Mouse (Mus musculus): Measurements from ENCODE around the gene Hdac9. TPM values are rescaled to one million over a fixed set of nuclear protein-coding genes. Genes with fewer than 3 reads are reported as not detected.

The Hdac9 gene
- polyA plus RNA-seq, 1 experiment, result 11.0 TPM

DNA sequence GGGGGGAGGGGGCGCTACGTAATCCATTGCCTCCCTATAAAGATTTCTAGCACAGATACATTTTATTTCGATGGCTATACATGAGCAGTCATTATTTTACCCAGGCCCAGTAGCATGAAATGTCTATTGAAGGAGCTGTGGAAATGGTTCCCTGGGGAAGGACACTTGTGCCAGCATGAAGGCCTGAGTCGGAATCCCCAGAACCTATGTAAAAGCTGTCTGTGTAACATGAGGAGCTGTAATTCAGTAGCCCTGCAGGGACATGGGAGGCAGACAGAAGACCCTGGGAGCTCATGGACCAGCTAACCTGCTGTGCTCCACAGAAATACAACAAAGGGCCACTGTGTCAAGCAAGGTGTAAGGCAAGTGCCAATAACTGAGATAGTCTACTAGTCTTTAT, 75.7 kb downstream of the Hdac9 start:
- no peak for DNase-seq (ENCODE audit: low read depth)
- TF ChIP-seq CTCF (IDR thresholded peaks at IDR 0.05; ENCODE audit: borderline replicate concordance, extremely low read depth, insufficient read depth, insufficient read length) (no peak), POLR2A (IDR thresholded peaks at IDR 0.05; ENCODE audit: borderline replicate concordance, extremely low read depth, insufficient read depth, insufficient read length, poor library complexity, severe bottlenecking) (no peak)

GRCm38 (mm10) chr12:34837318-34837717, 79.6 kb downstream of the Hdac9 start:
- TF ChIP-seq CTCF (IDR thresholded peaks at IDR 0.05; ENCODE audit: borderline replicate concordance, extremely low read depth, insufficient read depth, insufficient read length) (no peak), POLR2A (IDR thresholded peaks at IDR 0.05; ENCODE audit: borderline replicate concordance, extremely low read depth, insufficient read depth, insufficient read length, poor library complexity, severe bottlenecking) (no peak)
- peak; percentile 71 for DNase-seq (ENCODE audit: low read depth)

DNA sequence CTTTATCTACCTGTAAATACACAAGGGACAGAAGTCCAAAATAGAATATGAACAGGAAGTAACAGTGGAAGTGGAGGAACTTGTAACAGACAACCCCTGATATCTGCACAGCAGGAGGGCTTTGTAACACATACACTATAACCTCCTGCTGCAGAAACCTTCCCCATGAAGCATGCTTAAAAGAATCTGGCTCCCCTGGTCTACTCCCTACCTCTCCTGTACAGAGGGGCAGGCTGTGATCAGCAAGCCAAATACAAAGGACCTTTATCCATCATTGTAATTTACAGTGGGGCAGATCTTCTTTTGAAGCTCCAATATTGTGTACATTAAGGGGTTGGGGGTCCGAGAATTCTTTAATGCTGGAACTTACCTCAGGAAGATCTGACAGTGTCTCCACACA, 80.0 kb downstream of the Hdac9 start:
- DNase-seq (ENCODE audit: low read depth), result no peak
- TF ChIP-seq POLR2A (IDR thresholded peaks at IDR 0.05; ENCODE audit: borderline replicate concordance, extremely low read depth, insufficient read depth, insufficient read length, poor library complexity, severe bottlenecking) (no peak), CTCF (IDR thresholded peaks at IDR 0.05; ENCODE audit: borderline replicate concordance, extremely low read depth, insufficient read depth, insufficient read length) (no peak)

DNA sequence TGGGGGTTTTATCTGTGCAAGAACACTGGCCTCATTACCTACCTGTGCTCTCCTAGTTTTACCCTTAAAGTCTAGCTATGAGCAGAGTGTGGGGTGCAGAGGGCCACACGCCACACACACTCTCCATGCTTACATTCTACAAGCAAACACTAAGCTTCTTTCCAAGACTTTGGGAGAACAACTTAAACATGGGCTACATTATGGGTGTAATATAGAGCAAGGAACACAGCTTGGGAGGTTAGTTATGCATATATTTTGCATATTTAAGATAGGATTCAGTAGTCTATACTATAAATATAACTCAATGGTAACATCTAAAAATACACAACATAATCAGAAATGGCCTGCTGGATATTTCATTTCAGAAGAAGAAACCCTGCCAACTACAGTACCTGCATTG, 80.8 kb downstream of the Hdac9 start:
- no peak for TF ChIP-seq CTCF (IDR thresholded peaks at IDR 0.05; ENCODE audit: borderline replicate concordance, extremely low read depth, insufficient read depth, insufficient read length)
- TF ChIP-seq POLR2A (IDR thresholded peaks at IDR 0.05; ENCODE audit: borderline replicate concordance, extremely low read depth, insufficient read depth, insufficient read length, poor library complexity, severe bottlenecking), result no peak
- no peak for DNase-seq (ENCODE audit: low read depth)

DNA sequence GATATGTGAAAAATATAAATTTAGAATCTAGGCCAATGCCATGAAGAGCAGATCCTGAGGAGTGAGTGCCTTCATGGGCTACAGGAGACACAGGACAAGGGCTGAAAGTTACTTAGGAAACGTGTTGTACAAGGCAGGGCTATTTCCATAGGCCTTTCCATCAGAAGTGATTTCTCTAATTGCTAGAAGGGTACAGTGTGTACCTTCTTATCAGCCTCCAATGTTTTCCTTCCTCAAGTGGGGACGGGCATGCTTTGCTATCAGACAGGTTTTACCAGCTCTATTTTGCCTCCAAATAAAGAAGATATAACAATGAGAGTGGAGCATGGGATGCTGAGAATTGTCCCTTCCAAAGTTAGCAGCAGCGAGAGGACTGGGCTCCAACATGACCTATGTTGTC, 81.4 kb downstream of the Hdac9 start:
- TF ChIP-seq POLR2A (IDR thresholded peaks at IDR 0.05; ENCODE audit: borderline replicate concordance, extremely low read depth, insufficient read depth, insufficient read length, poor library complexity, severe bottlenecking), result no peak
- no peak for TF ChIP-seq CTCF (IDR thresholded peaks at IDR 0.05; ENCODE audit: borderline replicate concordance, extremely low read depth, insufficient read depth, insufficient read length)
- no peak for DNase-seq (ENCODE audit: low read depth)

DNA sequence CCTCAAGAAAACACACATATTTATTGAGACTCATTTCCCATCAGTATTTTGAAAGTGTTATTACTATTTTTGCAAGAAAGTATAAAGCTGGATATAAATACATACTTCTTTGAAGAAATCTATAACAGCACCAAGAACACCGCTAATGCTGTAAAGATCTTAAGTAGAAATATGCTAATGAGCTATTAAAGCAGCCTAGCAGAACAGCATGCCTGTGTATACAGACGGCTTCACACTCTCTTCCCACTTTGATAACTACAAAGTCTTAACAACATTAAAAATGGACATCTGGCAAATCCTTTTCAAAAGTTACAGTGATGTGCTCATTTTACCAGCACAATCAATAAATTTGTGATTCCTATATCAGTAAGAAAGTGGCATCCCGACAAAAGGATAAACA, 88.2 kb downstream of the Hdac9 start:
- no peak for TF ChIP-seq POLR2A (IDR thresholded peaks at IDR 0.05; ENCODE audit: borderline replicate concordance, extremely low read depth, insufficient read depth, insufficient read length, poor library complexity, severe bottlenecking)
- no peak for TF ChIP-seq CTCF (IDR thresholded peaks at IDR 0.05; ENCODE audit: borderline replicate concordance, extremely low read depth, insufficient read depth, insufficient read length)
- peak; percentile 37 for DNase-seq (ENCODE audit: low read depth)

DNA sequence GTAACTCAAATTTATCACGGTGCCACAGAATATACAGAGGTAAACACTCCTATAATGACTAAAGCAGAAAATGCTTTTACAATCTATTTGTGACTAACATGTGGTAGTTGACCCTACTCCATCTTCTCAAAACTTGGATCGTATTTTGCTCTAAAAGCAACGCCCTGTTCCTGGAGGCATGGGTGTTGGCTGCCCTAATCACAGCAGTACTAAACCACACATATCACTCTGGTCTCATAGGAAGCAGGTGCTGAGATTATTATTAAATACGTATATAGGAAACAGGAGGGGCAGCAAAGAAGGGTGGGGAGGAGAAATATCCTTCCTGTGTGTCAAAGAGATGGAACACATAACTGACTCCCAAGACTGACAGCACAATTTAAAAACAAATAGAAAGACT, 90.0 kb downstream of the Hdac9 start:
- TF ChIP-seq CTCF (IDR thresholded peaks at IDR 0.05; ENCODE audit: borderline replicate concordance, extremely low read depth, insufficient read depth, insufficient read length) (no peak), POLR2A (IDR thresholded peaks at IDR 0.05; ENCODE audit: borderline replicate concordance, extremely low read depth, insufficient read depth, insufficient read length, poor library complexity, severe bottlenecking) (no peak)
- DNase-seq (ENCODE audit: low read depth), result no peak

- no peak for DNase-seq (ENCODE audit: low read depth)
- TF ChIP-seq CTCF (IDR thresholded peaks at IDR 0.05; ENCODE audit: borderline replicate concordance, extremely low read depth, insufficient read depth, insufficient read length), result no peak
- TF ChIP-seq POLR2A (IDR thresholded peaks at IDR 0.05; ENCODE audit: borderline replicate concordance, extremely low read depth, insufficient read depth, insufficient read length, poor library complexity, severe bottlenecking), result no peak
Observed at GRCm38 (mm10) chr12:34820229-34820628, 96.7 kb downstream of the Hdac9 start.

- no peak for DNase-seq (ENCODE audit: low read depth)
- TF ChIP-seq CTCF (IDR thresholded peaks at IDR 0.05; ENCODE audit: borderline replicate concordance, extremely low read depth, insufficient read depth, insufficient read length) (no peak), POLR2A (IDR thresholded peaks at IDR 0.05; ENCODE audit: borderline replicate concordance, extremely low read depth, insufficient read depth, insufficient read length, poor library complexity, severe bottlenecking) (no peak)
Observed at GRCm38 (mm10) chr12:34811673-34812613, 105.0 kb downstream of the Hdac9 start.

DNA sequence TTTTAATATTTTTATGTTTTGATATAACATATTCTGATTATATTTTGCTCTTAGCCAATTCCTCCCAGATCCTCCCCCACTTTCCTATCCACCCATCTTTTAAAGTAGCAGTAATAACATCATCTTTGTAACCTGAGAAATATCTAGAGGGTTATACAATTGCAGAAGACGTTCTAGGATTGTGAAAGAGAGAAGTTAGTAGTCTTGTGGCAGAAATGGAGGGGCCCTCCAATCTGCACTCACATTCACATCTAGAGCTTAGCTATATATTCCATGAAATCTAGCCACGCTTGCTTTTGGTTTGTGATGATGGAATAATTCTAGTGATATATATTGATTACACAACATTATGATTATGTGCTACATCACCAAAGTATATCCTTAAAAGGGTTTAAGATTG, 106.7 kb downstream of the Hdac9 start:
- no peak for DNase-seq (ENCODE audit: low read depth)
- TF ChIP-seq CTCF (IDR thresholded peaks at IDR 0.05; ENCODE audit: borderline replicate concordance, extremely low read depth, insufficient read depth, insufficient read length), result no peak
- TF ChIP-seq POLR2A (IDR thresholded peaks at IDR 0.05; ENCODE audit: borderline replicate concordance, extremely low read depth, insufficient read depth, insufficient read length, poor library complexity, severe bottlenecking), result no peak

DNA sequence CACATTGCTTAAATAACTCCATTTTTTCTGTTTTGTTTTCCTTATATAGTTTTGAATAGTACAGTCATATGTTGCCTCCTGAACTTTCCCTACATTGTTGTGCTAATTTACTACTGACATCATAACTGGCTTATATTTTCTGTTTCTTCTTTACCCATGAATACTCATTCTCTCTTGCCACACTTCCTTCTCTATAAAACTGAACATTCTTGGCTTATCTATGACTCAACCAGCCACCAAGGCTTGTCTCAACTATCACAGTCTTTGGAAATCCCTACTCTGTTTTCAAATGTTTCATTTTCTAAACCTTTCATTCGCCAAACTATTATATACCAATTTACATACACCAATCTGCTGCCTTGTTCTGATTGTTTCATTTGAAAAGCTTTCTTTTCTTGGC, 108.7 kb downstream of the Hdac9 start:
- DNase-seq (ENCODE audit: low read depth), result no peak
- TF ChIP-seq CTCF (IDR thresholded peaks at IDR 0.05; ENCODE audit: borderline replicate concordance, extremely low read depth, insufficient read depth, insufficient read length) (no peak), POLR2A (IDR thresholded peaks at IDR 0.05; ENCODE audit: borderline replicate concordance, extremely low read depth, insufficient read depth, insufficient read length, poor library complexity, severe bottlenecking) (no peak)

GRCm38 (mm10) chr12:34806528-34806927, 110.4 kb downstream of the Hdac9 start:
- DNase-seq (ENCODE audit: low read depth), result no peak
- TF ChIP-seq POLR2A (IDR thresholded peaks at IDR 0.05; ENCODE audit: borderline replicate concordance, extremely low read depth, insufficient read depth, insufficient read length, poor library complexity, severe bottlenecking) (no peak), CTCF (IDR thresholded peaks at IDR 0.05; ENCODE audit: borderline replicate concordance, extremely low read depth, insufficient read depth, insufficient read length) (no peak)

Measured in brain, embryonic 14.5 days (tissue).